Mouse (Mus musculus) brain, embryonic 14.5 days (tissue): ENCODE results near the gene Rab1b. TPM values are rescaled to one million over a fixed set of nuclear protein-coding genes. Genes with fewer than 3 reads are reported as not detected.

Source experiments
- DNase-seq: peaks from one replicate; pipeline ENCODE4 v3.0.0-alpha.2; 2011; ENCODE audit warnings: low read depth
- CTCF ChIP-seq: fragments of 200-500 bp; IDR thresholded peaks from 2 replicates; pipeline ENCODE4 v1.5.1; 2012; ENCODE audit warnings: inconsistent platforms, mild to moderate bottlenecking, moderate library complexity, borderline replicate concordance; ENCODE audit not compliant: insufficient read depth, insufficient read length; ENCODE audit errors: extremely low read depth
- POLR2A ChIP-seq: fragments of 200-500 bp; IDR thresholded peaks from 2 replicates; pipeline ENCODE4 v1.6.1; 2012; ENCODE audit warnings: mild to moderate bottlenecking, inconsistent platforms, borderline replicate concordance; ENCODE audit not compliant: poor library complexity, insufficient read depth, insufficient read length, severe bottlenecking; ENCODE audit errors: extremely low read depth
- polyA plus RNA-seq: library from polyadenylated mRNA; depleted of rRNA; stranded (reverse); fragments of >200 nt; gene quantifications from 2 replicates; pipeline ENCODE4 v1.2.3, GENCODE M21; 2012

Rab1b gene
- polyA plus RNA-seq, 1 experiment = 195 TPM

DNA sequence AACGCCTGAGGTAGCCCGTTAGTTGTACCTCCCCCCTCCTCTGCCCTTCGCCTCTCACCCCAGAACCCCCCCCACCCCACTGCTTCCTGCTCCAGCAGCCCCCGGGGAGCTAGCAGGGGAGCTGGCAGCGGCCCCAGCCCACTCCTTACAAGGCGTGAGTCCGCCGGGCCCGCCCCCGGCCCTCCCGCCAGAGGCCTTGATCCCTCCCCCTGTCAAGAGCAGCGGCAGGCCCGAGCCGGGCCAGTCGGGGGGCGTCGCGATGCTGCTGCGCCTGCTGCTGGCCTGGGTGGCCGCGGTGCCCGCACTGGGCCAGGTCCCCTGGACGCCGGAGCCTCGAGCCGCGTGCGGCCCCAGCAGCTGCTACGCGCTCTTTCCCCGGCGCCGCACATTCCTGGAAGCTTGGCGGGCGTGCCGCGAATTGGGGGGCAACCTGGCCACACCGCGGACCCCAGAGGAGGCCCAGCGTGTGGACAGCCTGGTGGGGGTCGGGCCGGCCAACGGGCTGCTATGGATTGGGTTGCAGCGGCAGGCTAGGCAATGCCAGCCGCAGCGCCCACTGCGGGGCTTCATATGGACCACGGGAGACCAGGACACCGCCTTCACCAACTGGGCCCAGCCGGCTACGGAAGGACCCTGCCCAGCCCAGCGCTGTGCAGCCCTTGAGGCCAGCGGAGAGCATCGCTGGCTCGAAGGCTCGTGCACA, 38.9 kb downstream of the Rab1b start, which contains the start of gene Cd248:
TSS of gene Cd248 (plus strand) at position 212 of the 703 bp plus-strand sequence.
- TF ChIP-seq CTCF (no peak), POLR2A (0 out of 2 replicates have a peak, but pooled peaks have one; percentile 22)
- DNase-seq = peak; percentile 84

DNA sequence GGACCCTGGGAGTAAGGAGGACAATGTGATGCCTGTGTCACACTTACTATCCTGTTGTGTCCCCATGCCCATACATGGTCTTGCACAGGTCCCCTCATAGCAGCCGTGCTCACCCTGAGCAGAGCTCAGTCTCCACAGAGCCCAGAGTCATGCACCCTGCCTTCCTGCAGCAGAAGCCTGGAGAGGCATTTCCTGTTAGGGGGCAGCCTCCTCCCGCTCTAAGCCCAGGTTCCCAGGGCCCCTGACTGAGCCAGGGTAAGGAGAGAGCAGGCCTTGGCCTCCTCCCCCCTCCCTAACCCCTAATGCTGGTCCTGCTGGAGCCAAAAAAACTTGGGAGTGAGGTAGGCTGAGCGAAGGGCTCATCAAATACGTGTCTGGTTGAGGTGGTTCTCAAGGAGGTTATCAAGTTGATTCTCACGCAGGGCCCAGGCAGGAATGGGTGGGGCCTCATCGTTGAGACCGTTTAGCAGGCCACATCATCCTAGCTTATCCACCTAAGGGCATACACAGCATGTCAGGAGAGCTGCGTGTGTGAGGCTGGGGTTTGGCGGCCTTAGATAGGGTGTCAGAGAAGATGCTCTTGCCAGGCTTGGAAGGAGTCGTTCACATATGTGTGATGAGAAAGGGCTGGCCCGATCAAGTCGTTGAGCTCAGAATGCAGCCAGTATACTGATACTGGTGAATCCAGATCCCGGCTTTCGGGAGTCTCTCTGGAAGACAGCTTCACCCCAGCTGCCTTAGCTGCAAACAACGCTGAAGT, 39.7 kb downstream of the Rab1b start:
- DNase-seq = no peak
- TF ChIP-seq CTCF (no peak), POLR2A (no peak)

- TF ChIP-seq POLR2A (no peak), CTCF (no peak)
- no peak for DNase-seq
Observed at GRCm38 (mm10) chr19:5065104-5065503, 41.8 kb downstream of the Rab1b start.

DNA sequence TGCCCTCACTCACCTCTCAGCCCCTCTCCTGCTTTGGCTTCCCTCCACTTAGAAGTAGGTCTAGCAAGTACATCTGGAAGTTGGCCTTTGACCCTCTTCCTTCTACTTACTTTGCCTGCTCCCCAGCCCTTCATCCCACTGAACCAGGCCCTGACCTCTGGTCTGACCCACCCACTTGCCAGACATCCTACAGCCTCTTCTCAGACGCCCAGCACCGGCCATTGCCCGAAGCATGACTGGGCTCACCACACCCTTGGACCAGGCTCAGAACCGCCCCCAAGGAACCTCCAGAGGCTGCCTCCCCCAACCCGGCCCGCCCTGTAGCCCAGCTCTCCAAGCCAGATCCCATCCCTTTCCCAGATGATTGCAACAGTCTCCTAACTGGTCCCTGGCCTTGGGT, 44.4 kb downstream of the Rab1b start:
- no peak for DNase-seq
- TF ChIP-seq CTCF (no peak), POLR2A (no peak)

DNA sequence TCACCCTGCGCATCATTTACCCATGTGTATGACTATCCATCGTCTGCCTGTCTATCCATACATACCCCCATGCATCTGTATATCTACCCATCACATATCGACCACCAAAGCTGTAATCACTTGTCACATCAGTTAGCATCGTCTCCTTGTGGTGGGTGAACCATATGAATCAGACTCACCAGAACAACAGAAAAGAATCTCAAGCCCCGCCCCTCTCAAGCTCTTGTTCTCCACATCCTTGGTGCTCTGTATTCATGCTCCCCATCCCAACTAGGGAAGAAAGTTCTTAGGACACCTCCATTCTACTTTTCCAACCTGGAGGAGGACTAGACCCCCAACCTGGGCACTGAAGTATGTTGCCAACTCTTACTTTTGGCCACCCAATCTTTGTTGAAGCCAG, 44.8 kb downstream of the Rab1b start:
- no peak for DNase-seq
- no peak for TF ChIP-seq POLR2A

DNA sequence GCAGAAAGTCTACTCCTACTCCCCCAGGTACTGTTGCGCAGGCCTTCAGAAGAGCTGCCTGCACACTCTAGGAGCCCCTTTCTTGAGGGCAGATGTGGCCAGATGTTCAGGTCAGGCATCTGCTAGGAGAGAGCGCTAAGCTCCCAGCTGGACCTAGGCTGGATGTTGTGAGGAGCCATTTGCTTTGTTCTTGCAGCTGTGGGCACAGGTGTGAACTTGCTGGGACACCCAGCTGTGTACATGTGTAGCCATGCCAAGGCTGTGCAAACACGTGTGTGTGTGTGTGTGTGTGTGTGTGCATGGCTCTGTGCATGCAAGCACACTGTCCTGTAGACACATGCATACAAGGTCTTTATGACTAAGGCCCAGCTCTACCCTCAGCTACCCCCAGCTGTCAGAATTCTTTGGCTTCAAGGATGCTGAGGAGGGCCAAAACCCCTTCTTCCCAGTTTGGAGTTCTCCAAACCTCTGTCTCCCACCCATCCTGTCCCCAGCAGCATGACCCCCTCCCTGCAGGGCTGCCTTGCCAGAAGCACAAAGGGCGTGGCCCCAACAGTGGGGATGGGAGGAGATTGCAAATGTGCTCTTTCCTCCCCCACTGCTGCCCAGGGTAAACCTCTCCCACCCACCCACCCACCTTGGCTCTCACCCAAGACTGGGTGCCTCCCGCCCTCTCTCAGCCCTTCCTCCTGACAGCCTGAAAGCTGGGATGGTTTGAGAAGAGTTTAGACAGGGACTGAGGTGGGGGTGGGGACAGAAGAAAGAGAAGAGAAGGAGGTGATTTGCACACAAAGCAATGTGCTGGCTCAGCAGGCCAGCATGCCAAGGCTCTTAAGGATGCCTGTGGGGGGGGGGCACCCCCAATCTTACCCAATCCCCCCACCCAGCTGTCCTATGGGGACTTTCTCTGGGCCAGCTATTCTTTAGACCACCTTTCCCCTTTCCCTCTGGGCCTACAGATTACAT, 46.2 kb downstream of the Rab1b start:
- DNase-seq = no peak
- TF ChIP-seq CTCF (no peak), POLR2A (no peak)

DNA sequence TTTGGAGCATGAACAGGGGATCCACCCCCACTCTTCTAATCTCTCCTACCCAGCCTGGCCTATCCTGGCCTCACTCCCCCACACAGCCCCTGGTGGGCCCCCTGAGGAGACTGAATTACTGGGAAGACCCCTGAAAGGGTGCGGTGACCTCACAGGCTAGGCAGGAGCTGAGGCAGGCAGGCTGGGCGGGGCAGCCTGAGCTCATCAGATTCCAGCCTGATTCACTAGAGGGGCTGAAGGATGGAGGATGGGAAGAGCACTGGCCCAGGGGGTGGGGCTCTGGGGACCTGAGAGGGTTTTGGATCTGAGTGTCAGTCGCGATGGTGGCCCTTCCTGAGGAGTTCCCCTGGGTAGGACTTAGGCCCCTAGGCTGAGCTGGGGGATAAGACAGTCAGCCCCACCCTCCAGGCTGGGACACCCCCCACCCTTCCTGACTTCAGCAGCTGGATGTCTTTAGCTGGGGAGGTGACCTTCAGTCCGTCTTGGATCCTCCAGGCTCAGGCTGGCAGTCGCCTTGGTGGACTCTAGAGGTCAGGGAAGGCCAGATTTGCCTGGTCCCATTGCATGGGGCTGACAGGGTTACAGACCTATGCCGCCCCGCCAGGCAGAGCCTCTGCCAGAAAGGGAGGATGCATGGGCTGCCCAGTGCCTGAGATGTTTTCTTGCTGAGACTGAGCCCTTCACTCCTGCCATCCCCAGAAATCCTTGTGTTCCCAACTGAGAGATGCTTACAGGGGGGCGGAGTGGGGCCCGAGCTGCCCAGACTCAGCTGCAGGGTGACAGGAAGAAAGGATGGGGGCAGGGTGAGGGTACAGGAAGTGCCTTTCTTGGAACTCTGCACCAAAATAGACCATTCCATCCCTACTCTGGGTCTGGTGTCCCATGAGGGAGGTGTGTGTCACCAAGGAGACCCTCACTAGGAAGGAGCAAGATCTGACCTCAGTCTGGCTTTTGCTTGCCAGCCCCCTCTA, 47.8 kb downstream of the Rab1b start:
- TF ChIP-seq POLR2A (no peak), CTCF (no peak)
- no peak for DNase-seq

- DNase-seq = no peak
Observed at GRCm38 (mm10) chr19:5057876-5058775, 48.7 kb downstream of the Rab1b start.

DNA sequence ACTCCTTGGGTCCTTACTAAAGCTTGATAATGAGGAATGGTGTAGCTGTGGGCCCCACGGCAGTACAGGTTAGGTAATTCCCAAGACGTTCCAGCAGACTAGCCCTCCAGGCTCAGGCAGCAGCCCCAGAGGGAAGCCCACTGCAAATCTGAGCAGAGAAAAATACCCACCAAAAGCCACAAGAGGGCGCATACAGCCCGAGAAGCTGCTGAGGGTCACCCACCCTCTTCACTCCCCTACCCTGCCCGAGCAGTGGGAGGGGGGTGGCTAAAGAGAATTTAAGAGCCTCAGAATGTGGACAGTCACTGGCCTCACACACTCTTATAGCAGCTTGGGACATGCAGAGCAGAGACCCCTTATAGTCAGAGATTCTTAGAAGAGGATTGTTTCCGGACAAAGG, 50.6 kb downstream of the Rab1b start:
- TF ChIP-seq CTCF (peak; percentile 93), POLR2A (no peak)
- peak; percentile 77 for DNase-seq

More at GRCm38 (mm10) chr19:5057876-5058775, 48.7 kb downstream of the Rab1b start:
- TF ChIP-seq CTCF = no peak
- no peak for TF ChIP-seq POLR2A
